Mouse (Mus musculus) cerebellum, adult 18-20 months (tissue): Measurements from ENCODE around the gene Ddx54.
A peak's percentile ranks its signal among the peaks of the same experiment; 100 is the strongest.

Experiments
- DNase-seq, 2 experiments: peaks; one replicate each; pipeline ENCODE4 v3.0.0; 2021

The Ddx54 gene

GRCm38 (mm10) chr5:120582002-120582401 lies 30.5 kb upstream of the Ddx54 start:
- DNase-seq = peak in 1 of 2 experiments; percentile 14

GRCm38 (mm10) chr5:120583511-120583910 lies 29.0 kb upstream of the Ddx54 start:
- no peak for DNase-seq

GRCm38 (mm10) chr5:120584968-120585367 lies 27.6 kb upstream of the Ddx54 start:
- peak in 1 of 2 experiments; percentile 22 for DNase-seq

GRCm38 (mm10) chr5:120586741-120587615 lies 25.6 kb upstream of the Ddx54 start:
- peak; percentile 27 to 35 for DNase-seq

GRCm38 (mm10) chr5:120587616-120587926 lies 25.0 kb upstream of the Ddx54 start:
- peak; percentile 23 for DNase-seq

- DNase-seq = no peak
Measured at GRCm38 (mm10) chr5:120587940-120588568, 24.5 kb upstream of the Ddx54 start.

- DNase-seq = peak; percentile 98 to 99
Measured at GRCm38 (mm10) chr5:120588569-120589094, 23.9 kb upstream of the Ddx54 start, which contains the start of the genes Tpcn1 and Iqcd. Gene Tpcn1, minus strand, starts transcription at chr5:120588673. Gene Iqcd, plus strand, starts transcription at chr5:120589016.

- peak; percentile 28 to 47 for DNase-seq
Measured at GRCm38 (mm10) chr5:120590356-120591010, 22.1 kb upstream of the Ddx54 start.

- DNase-seq = peak; percentile 32 to 54
Measured at GRCm38 (mm10) chr5:120592141-120592540, 20.4 kb upstream of the Ddx54 start.

- no peak for DNase-seq
Measured at GRCm38 (mm10) chr5:120594485-120594884, 18.1 kb upstream of the Ddx54 start.

- DNase-seq = no peak
Measured at GRCm38 (mm10) chr5:120599625-120600024, 12.9 kb upstream of the Ddx54 start.

- no peak for DNase-seq
Measured at GRCm38 (mm10) chr5:120600946-120601668, 11.4 kb upstream of the Ddx54 start.

- DNase-seq = peak; percentile 69 to 75
Measured at GRCm38 (mm10) chr5:120602210-120602609, 10.3 kb upstream of the Ddx54 start.

- no peak for DNase-seq
Measured at GRCm38 (mm10) chr5:120603515-120603914, 9.0 kb upstream of the Ddx54 start.

- DNase-seq = peak; percentile 92 to 97
Measured at GRCm38 (mm10) chr5:120604839-120605238, 7.7 kb upstream of the Ddx54 start.

GRCm38 (mm10) chr5:120605241-120605661 lies 7.3 kb upstream of the Ddx54 start:
- DNase-seq = peak; percentile 43 to 62

- DNase-seq = peak; percentile 95 to 96
Measured at GRCm38 (mm10) chr5:120605688-120606087, 6.9 kb upstream of the Ddx54 start.

GRCm38 (mm10) chr5:120606590-120607200 lies 5.8 kb upstream of the Ddx54 start:
- no peak for DNase-seq

GRCm38 (mm10) chr5:120607335-120607734 lies 5.2 kb upstream of the Ddx54 start:
- no peak for DNase-seq

- DNase-seq = no peak
Measured at GRCm38 (mm10) chr5:120609246-120609775, 3.2 kb upstream of the Ddx54 start.

GRCm38 (mm10) chr5:120610906-120611305 lies 1.6 kb upstream of the Ddx54 start:
- peak in 1 of 2 experiments; percentile 51 for DNase-seq

GRCm38 (mm10) chr5:120611416-120611815 lies 1.1 kb upstream of the Ddx54 start:
- DNase-seq = peak in 1 of 2 experiments; percentile 48
